Mouse (Mus musculus) cortical plate, adult 2 months (tissue): ENCODE measurements at regions not wholly inside any gene's neighbourhood (a gene's known extent, or its start where the extent isn't known, plus 50 kb on each side); places are given as distances from the start of the nearest gene placed in this dataset.

Experiments used
- CTCF ChIP-seq: fragments of 200-500 bp; IDR thresholded peaks from 2 replicates; pipeline ENCODE4 v1.5.1; 2011; ENCODE audit warnings: mild to moderate bottlenecking, control low read depth, low read length; ENCODE audit not compliant: insufficient read depth; ENCODE audit errors: extremely low read depth
- POLR2A ChIP-seq: fragments of 200-500 bp; IDR thresholded peaks from 2 replicates; pipeline ENCODE4 v1.6.1; 2011; ENCODE audit warnings: mild to moderate bottlenecking, low read length, control low read depth; ENCODE audit not compliant: insufficient read depth; ENCODE audit errors: extremely low read depth

DNA sequence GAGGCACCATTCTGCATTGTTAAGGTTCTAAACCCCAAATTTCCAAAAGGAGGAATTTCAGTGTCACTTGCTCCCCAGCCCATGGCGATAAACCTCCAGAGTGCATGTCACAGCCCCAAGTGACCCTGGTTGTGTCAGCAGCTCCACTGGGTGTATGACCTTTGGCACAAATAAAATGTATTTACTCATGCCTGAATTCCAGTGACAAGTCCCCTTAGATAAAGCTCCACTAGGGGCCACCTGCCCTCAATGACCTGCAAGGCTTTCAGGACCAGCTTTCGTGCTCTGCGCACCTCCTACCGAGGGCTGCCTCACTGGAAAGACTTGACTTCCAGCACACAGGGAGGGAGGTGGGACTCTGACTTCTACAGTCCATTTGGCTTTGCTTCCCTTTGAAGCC is 262.6 kb downstream of the Cog6 start:
- TF ChIP-seq CTCF = no peak
- TF ChIP-seq POLR2A = no peak
